Mouse (Mus musculus): ENCODE data around the gene Osbpl10. TPM values are rescaled to one million over a fixed set of nuclear protein-coding genes. Genes with fewer than 3 reads are reported as not detected.

Gene Osbpl10
- polyA plus RNA-seq, 1 experiment, result 4.2 TPM

- no peaks in the 10 kb centered on the region for H3K27me3 ChIP-seq (ENCODE audit: control insufficient read depth, insufficient read depth, insufficient read length)
- TF ChIP-seq FOSL1 (IDR thresholded peaks at IDR 0.05; ENCODE audit: insufficient read depth, low read length, poor library complexity, severe bottlenecking), result no peak
- TF ChIP-seq MAX (IDR thresholded peaks at IDR 0.05), result no peak
- no peak for TF ChIP-seq MYOG (IDR thresholded peaks at IDR 0.05; ENCODE audit: control insufficient read depth, extremely low read depth, insufficient read length)
- no peak for TF ChIP-seq MYOD1 (IDR thresholded peaks at IDR 0.05; ENCODE audit: control insufficient read depth, insufficient read length, low read depth)
- no peak for TF ChIP-seq CTCF (IDR thresholded peaks at IDR 0.05; ENCODE audit: control insufficient read depth, insufficient read depth, insufficient read length)
- no peak for TF ChIP-seq USF1 (IDR thresholded peaks at IDR 0.05; ENCODE audit: low read depth)
- H3K79me2 ChIP-seq (ENCODE audit: control insufficient read depth, insufficient read depth), result peaks cover 12% of the 10 kb centered on the region
- H3ac ChIP-seq (ENCODE audit: control insufficient read depth, insufficient read length, low read depth), result no peak overlapping the region
- H3K36me3 ChIP-seq (ENCODE audit: control insufficient read depth, insufficient read depth), result peaks cover 32% of the 10 kb centered on the region
- H3K4me3 ChIP-seq (ENCODE audit: insufficient read depth, poor library complexity, severe bottlenecking), result no peak overlapping the region
- peaks cover 13% of the 10 kb centered on the region for H3K79me3 ChIP-seq (ENCODE audit: low read depth)
Measured at GRCm38 (mm10) chr9:115274806-115275205, 296.4 kb downstream of the Osbpl10 start.

DNA sequence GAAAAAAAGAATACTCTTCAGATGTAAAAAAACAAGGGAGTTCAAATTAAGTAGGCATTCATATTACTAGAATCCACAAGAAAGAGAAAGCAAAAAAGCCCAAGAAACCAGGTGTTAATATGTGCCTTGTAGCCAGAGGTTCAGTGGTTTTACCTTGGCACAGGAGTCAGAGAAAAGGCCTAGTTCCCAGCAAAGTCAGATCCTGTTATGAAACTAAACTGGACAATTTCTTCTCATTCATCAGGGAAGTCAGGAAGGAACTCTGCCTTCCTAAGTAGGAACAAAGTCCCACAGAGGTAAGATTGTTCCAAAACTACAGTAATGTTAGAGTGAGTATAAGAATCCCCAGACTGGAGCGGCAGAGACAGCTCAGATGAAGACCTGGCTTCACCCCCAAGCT lies 300.3 kb downstream of the Osbpl10 start:
- H3ac ChIP-seq (ENCODE audit: control insufficient read depth, insufficient read length, low read depth), result no peak overlapping the region
- H3K27me3 ChIP-seq (ENCODE audit: control insufficient read depth, insufficient read depth, insufficient read length), result no peaks in the 10 kb centered on the region
- H3K79me2 ChIP-seq (ENCODE audit: control insufficient read depth, insufficient read depth), result peaks cover 47% of the 10 kb centered on the region
- no peak overlapping the region for H3K4me3 ChIP-seq (ENCODE audit: insufficient read depth, poor library complexity, severe bottlenecking)
- TF ChIP-seq USF1 (IDR thresholded peaks at IDR 0.05; ENCODE audit: low read depth) (no peak), FOSL1 (IDR thresholded peaks at IDR 0.05; ENCODE audit: insufficient read depth, low read length, poor library complexity, severe bottlenecking) (no peak), CTCF (IDR thresholded peaks at IDR 0.05; ENCODE audit: control insufficient read depth, insufficient read depth, insufficient read length) (no peak), MAX (IDR thresholded peaks at IDR 0.05) (no peak), MYOD1 (IDR thresholded peaks at IDR 0.05; ENCODE audit: control insufficient read depth, insufficient read length, low read depth) (no peak), MYOG (IDR thresholded peaks at IDR 0.05; ENCODE audit: control insufficient read depth, extremely low read depth, insufficient read length) (no peak), CEBPB (IDR thresholded peaks at IDR 0.05; ENCODE audit: low read depth) (no peak)
- H3K79me3 ChIP-seq (ENCODE audit: low read depth), result peaks cover 30% of the 10 kb centered on the region
- peaks cover 38% of the 10 kb centered on the region for H3K36me3 ChIP-seq (ENCODE audit: control insufficient read depth, insufficient read depth)

Other genes with a start within 250 kb of the Osbpl10 start
- 13.2 TPM for gene Cmtm6, start 247.5 kb upstream of the Osbpl10 start, polyA plus RNA-seq (2012; fragmentation: generic; extraction: Trizol)
- gene Cmtm7, start 196.7 kb upstream of the Osbpl10 start, polyA plus RNA-seq (2012; fragmentation: generic; extraction: Trizol), result 61.4 TPM
- gene Cmtm8, start 134.4 kb upstream of the Osbpl10 start, polyA plus RNA-seq (2012; fragmentation: generic; extraction: Trizol), result not detected
- 10.8 TPM for gene Gpd1l, start 44.6 kb upstream of the Osbpl10 start, polyA plus RNA-seq (2012; fragmentation: generic; extraction: Trizol)
- 43.5 TPM for gene Rps27rt, start 4.2 kb downstream of the Osbpl10 start, polyA plus RNA-seq (2012; fragmentation: generic; extraction: Trizol)

Data from C2C12 (cell line).